Mouse (Mus musculus) MEL (cell line): Measurements from ENCODE around the gene Taf1c. TPM values are rescaled to one million over a fixed set of nuclear protein-coding genes. Genes with fewer than 3 reads are reported as not detected.

Experiments used
- DNase-seq: peaks from one replicate; pipeline ENCODE4 v3.0.0; 2011; ENCODE audit warnings: low read depth, low spot score
- H3K27ac ChIP-seq: 2 replicates; pipeline ENCODE4 v1.5.1; 2012; ENCODE audit warnings: low read depth, mild to moderate bottlenecking, control low read depth, low read length, moderate library complexity; ENCODE audit not compliant: control insufficient read depth
- H3K27me3 ChIP-seq, 2 experiments: fragments of 150-350 bp in 1 of 2; sonication (generic) in 1 of 2; 2 replicates each; pipeline ENCODE4 v1.6.1; 2012; ENCODE audit warnings: low read length in 2 of 2, mild to moderate bottlenecking in 2 of 2, improper control_type of control experiment in 1 of 2, moderate library complexity in 1 of 2; ENCODE audit not compliant: insufficient read depth in 2 of 2, control insufficient read depth in 1 of 2
- H3K36me3 ChIP-seq, 2 experiments: 2 replicates each; pipeline ENCODE4 v1.6.1; 2012 to 2014; ENCODE audit warnings: low read length in 2 of 2, improper control_type of control experiment in 1 of 2, inconsistent platforms in 1 of 2, mild to moderate bottlenecking in 1 of 2; ENCODE audit not compliant: insufficient read depth in 2 of 2, control insufficient read depth in 1 of 2
- H3K4me1 ChIP-seq, 2 experiments: fragments of 150-350 bp in 1 of 2; sonication (generic) in 1 of 2; 2 replicates each; pipeline ENCODE4 v1.6.1; 2012; ENCODE audit warnings: low read length in 2 of 2, improper control_type of control experiment in 1 of 2, mild to moderate bottlenecking in 1 of 2; ENCODE audit not compliant: insufficient read depth in 2 of 2, control insufficient read depth in 1 of 2
- H3K4me3 ChIP-seq, 2 experiments: fragments of 150-350 bp in 1 of 2; sonication (generic) in 1 of 2; 2 replicates each; pipeline ENCODE4 v1.5.1; 2012; ENCODE audit warnings: low read depth in 2 of 2, low read length in 2 of 2, mild to moderate bottlenecking in 2 of 2, moderate library complexity in 2 of 2, control low read depth in 1 of 2, improper control_type of control experiment in 1 of 2; ENCODE audit not compliant: control insufficient read depth in 1 of 2, insufficient read depth in 1 of 2
- H3K79me2 ChIP-seq: 2 replicates; pipeline ENCODE4 v1.6.1; 2012; ENCODE audit warnings: mild to moderate bottlenecking, low read length, moderate library complexity; ENCODE audit not compliant: control insufficient read depth, poor library complexity, insufficient read depth
- H3K9ac ChIP-seq: 2 replicates; pipeline ENCODE4 v1.6.1; 2012; ENCODE audit warnings: low read depth, mild to moderate bottlenecking, control low read depth, low read length, moderate library complexity; ENCODE audit not compliant: control insufficient read depth, poor library complexity, severe bottlenecking
- H3K9me3 ChIP-seq: fragments of 150-350 bp; sonication (generic); replicated peaks from 2 replicates; pipeline ENCODE4 v1.6.1; 2012; ENCODE audit warnings: mild to moderate bottlenecking, low read length, improper control_type of control experiment, moderate library complexity; ENCODE audit not compliant: insufficient read depth
- CHD1 ChIP-seq: IDR thresholded peaks from 2 replicates; pipeline ENCODE4 v1.6.1; 2012; ENCODE audit warnings: low read depth, mild to moderate bottlenecking, inconsistent platforms, low read length, improper control_type of control experiment
- CHD2 ChIP-seq: IDR thresholded peaks from 2 replicates; pipeline ENCODE4 v1.6.1; 2011; ENCODE audit warnings: low read length, improper control_type of control experiment
- ELF1 ChIP-seq: IDR thresholded peaks from 2 replicates; pipeline ENCODE4 v1.6.1; 2014; ENCODE audit warnings: low read depth, mild to moderate bottlenecking, inconsistent platforms, low read length, improper control_type of control experiment, moderate library complexity
- EP300 ChIP-seq, 2 experiments: IDR thresholded peaks; 2 replicates each; pipeline ENCODE4 v1.6.1; 2011; ENCODE audit warnings: improper control_type of control experiment in 2 of 2, low read length in 2 of 2, low read depth in 1 of 2, mild to moderate bottlenecking in 1 of 2
- ETS1 ChIP-seq: IDR thresholded peaks from 2 replicates; pipeline ENCODE4 v1.6.1; 2012; ENCODE audit warnings: low read depth, mild to moderate bottlenecking, inconsistent platforms, low read length, improper control_type of control experiment, moderate library complexity
- GATA1 ChIP-seq: IDR thresholded peaks from 2 replicates; pipeline ENCODE4 v1.6.1; 2011; ENCODE audit warnings: low read depth, low read length, improper control_type of control experiment
- JUND ChIP-seq: IDR thresholded peaks from 2 replicates; pipeline ENCODE4 v1.6.1; 2011; ENCODE audit warnings: low read depth, mild to moderate bottlenecking, improper control_type of control experiment, low read length
- MAFK ChIP-seq: IDR thresholded peaks from 2 replicates; pipeline ENCODE4 v1.6.1; 2011; ENCODE audit warnings: low read depth, mild to moderate bottlenecking, low read length, improper control_type of control experiment, borderline replicate concordance
- MAZ ChIP-seq: IDR thresholded peaks from 2 replicates; pipeline ENCODE4 v1.6.1; 2012; ENCODE audit warnings: low read depth, mild to moderate bottlenecking, inconsistent platforms, low read length, improper control_type of control experiment
- MXI1 ChIP-seq: IDR thresholded peaks from 2 replicates; pipeline ENCODE4 v1.6.1; 2011; ENCODE audit warnings: mild to moderate bottlenecking, low read depth, low read length, improper control_type of control experiment
- MYB ChIP-seq: IDR thresholded peaks from 2 replicates; pipeline ENCODE4 v1.6.1; 2011; ENCODE audit warnings: mild to moderate bottlenecking, low read depth, low read length, improper control_type of control experiment
- MYC ChIP-seq: IDR thresholded peaks from 2 replicates; pipeline ENCODE4 v1.6.1; 2011; ENCODE audit warnings: low read depth, mild to moderate bottlenecking, low read length, improper control_type of control experiment, moderate library complexity
- NRF1 ChIP-seq: IDR thresholded peaks from 2 replicates; pipeline ENCODE4 v1.6.1; 2014; ENCODE audit warnings: low read depth, mild to moderate bottlenecking, inconsistent platforms, low read length, improper control_type of control experiment, moderate library complexity; ENCODE audit not compliant: poor library complexity, insufficient read depth, severe bottlenecking
- POLR2A ChIP-seq, 2 experiments: IDR thresholded peaks; 2 replicates each; pipeline ENCODE4 v1.6.1; 2011 to 2012; ENCODE audit warnings: low read length in 2 of 2, mild to moderate bottlenecking in 2 of 2, control low read depth in 1 of 2, improper control_type of control experiment in 1 of 2, low read depth in 1 of 2, moderate library complexity in 1 of 2; ENCODE audit not compliant: control insufficient read depth in 1 of 2, insufficient read depth in 1 of 2, poor library complexity in 1 of 2
- SIN3A ChIP-seq: IDR thresholded peaks from 2 replicates; pipeline ENCODE4 v1.6.1; 2012; ENCODE audit warnings: low read length, improper control_type of control experiment, inconsistent platforms
- SMC3 ChIP-seq: IDR thresholded peaks from 2 replicates; pipeline ENCODE4 v1.6.1; 2011; ENCODE audit warnings: low read depth, low read length, improper control_type of control experiment
- TAL1 ChIP-seq: IDR thresholded peaks from 2 replicates; pipeline ENCODE4 v1.6.1; 2012; ENCODE audit warnings: mild to moderate bottlenecking, inconsistent platforms, low read length, moderate library complexity, mixed read lengths
- TBP ChIP-seq: IDR thresholded peaks from 2 replicates; pipeline ENCODE4 v1.8.0; 2011; ENCODE audit warnings: low read depth, low read length, improper control_type of control experiment
- TCF12 ChIP-seq: IDR thresholded peaks from 2 replicates; pipeline ENCODE4 v1.6.1; 2014; ENCODE audit warnings: low read depth, mild to moderate bottlenecking, inconsistent platforms, low read length, improper control_type of control experiment, moderate library complexity
- ZKSCAN1 ChIP-seq: IDR thresholded peaks from 2 replicates; pipeline ENCODE4 v1.6.1; 2012; ENCODE audit warnings: low read depth, mild to moderate bottlenecking, inconsistent platforms, low read length, improper control_type of control experiment, moderate library complexity
- ZNF384 ChIP-seq: IDR thresholded peaks from 2 replicates; pipeline ENCODE4 v1.6.1; 2012; ENCODE audit warnings: low read depth, mild to moderate bottlenecking, inconsistent platforms, low read length, improper control_type of control experiment
- polyA plus RNA-seq, 2 experiments: library from polyadenylated mRNA; stranded (reverse) in 1 of 2; unstranded in 1 of 2; fragments of >175 nt in 1 of 2; fragments of >200 nt in 1 of 2; gene quantifications; 2 replicates each; pipeline versions ENCODE4 v1.2.1 to v1.2.4; 2012; ENCODE audit warnings: low replicate concordance in 2 of 2, low read depth in 1 of 2; ENCODE audit not compliant: insufficient read length in 2 of 2, insufficient read depth in 1 of 2, missing spikeins in 1 of 2
- total RNA-seq: library from RNA; depleted of rRNA; stranded (reverse); fragments of 300-350 nt; gene quantifications from 2 replicates; pipeline ENCODE4 v1.2.3, GENCODE M21; 2012

The Taf1c gene
- total and polyA plus RNA-seq, 3 experiments = 28.8 to 32.0 TPM; not detected in 1

GRCm38 (mm10) chr8:119604398-119604803 is 621 bp downstream of the Taf1c start:
- Histone ChIP-seq H3K79me2 (peaks cover 16% of the 10 kb centered on the region), H3K27ac (peak overlapping the region; percentile 76)
- peak; percentile 65 for DNase-seq

GRCm38 (mm10) chr8:119603771-119604170 is 1.3 kb downstream of the Taf1c start:
- no peaks in the 10 kb centered on the region for H3K27me3 ChIP-seq
- H3K4me3 ChIP-seq = peak overlapping the region; percentile 83 to 84
- no peak overlapping the region; the same call in 1 of the 2 replicates for H3K27ac ChIP-seq
- H3K9me3 ChIP-seq = no peaks in the 10 kb centered on the region
- peaks cover 16% of the 10 kb centered on the region for H3K79me2 ChIP-seq
- TF ChIP-seq TAL1 (no peak), MYC (no peak), EP300 (IDR thresholded peaks at IDR 0.05; ENCODE audit: low read depth in 1 of 2, low read length in 2 of 2) (no peak), CHD1 (no peak), ETS1 (no peak), CHD2 (no peak), ZKSCAN1 (no peak), ELF1 (no peak), SMC3 (no peak), POLR2A (IDR thresholded peaks at IDR 0.05; ENCODE audit: control insufficient read depth in 1 of 2, insufficient read depth in 1 of 2, low read depth in 1 of 2, low read length in 2 of 2, poor library complexity in 1 of 2) (no peak)
- TF ChIP-seq, all 39 proteins: peak for 0
- peaks cover 2 to 18% of the 10 kb centered on the region in 2 experiments; a peak in 3 of 4 replicates for H3K4me1 ChIP-seq
- peaks cover 0 to 6% of the 10 kb centered on the region in 2 experiments; a peak in 1 of 4 replicates for H3K36me3 ChIP-seq
- peak overlapping the region; percentile 78 for H3K9ac ChIP-seq
- DNase-seq = peak; percentile 21

More at GRCm38 (mm10) chr8:119604398-119604803, 621 bp downstream of the Taf1c start:
- TF ChIP-seq SMC3 = no peak
- TF ChIP-seq TBP = 0 out of 2 replicates have a peak, but pooled peaks have one; percentile 12
- no peak for TF ChIP-seq ELF1
- TF ChIP-seq NRF1 = peak; percentile 64
- TF ChIP-seq JUND = no peak
- TF ChIP-seq EP300 (IDR thresholded peaks at IDR 0.05; ENCODE audit: low read depth in 1 of 2, low read length in 2 of 2) = peak in 1 of 2 experiments; percentile 43; a peak in 1 of 4 replicates
- TF ChIP-seq ZNF384 = no peak
- TF ChIP-seq TCF12 = peak; percentile 41; the same call in 1 of the 2 replicates
- TF ChIP-seq GATA1 = peak; percentile 60
- no peak for TF ChIP-seq MAFK
- no peak for TF ChIP-seq POLR2A (IDR thresholded peaks at IDR 0.05; ENCODE audit: control insufficient read depth in 1 of 2, insufficient read depth in 1 of 2, low read depth in 1 of 2, low read length in 2 of 2, poor library complexity in 1 of 2)
- TF ChIP-seq TAL1 = peak; percentile 65
- no peak for TF ChIP-seq MXI1
- TF ChIP-seq MAZ = no peak
- TF ChIP-seq MYB = no peak
- no peak for TF ChIP-seq SIN3A
- TF ChIP-seq, all 39 proteins: peak for 6
- Histone ChIP-seq H3K36me3 (peaks cover 0 to 6% of the 10 kb centered on the region in 2 experiments; a peak in 1 of 4 replicates), H3K9me3 (no peaks in the 10 kb centered on the region), H3K4me1 (peaks cover 2 to 18% of the 10 kb centered on the region in 2 experiments; a peak in 3 of 4 replicates), H3K27me3 (no peaks in the 10 kb centered on the region), H3K4me3 (peak overlapping the region; percentile 83 to 84), H3K9ac (peak overlapping the region; percentile 78)
